Mouse (Mus musculus) heart, adult 2 months (tissue): ENCODE data around the gene Ctdspl. TPM values are rescaled to one million over a fixed set of nuclear protein-coding genes. Genes with fewer than 3 reads are reported as not detected.

ENCODE experiments used
- DNase-seq, 2 experiments: peaks; one replicate each; pipeline ENCODE4 v3.0.0; 2021
- H3K27ac ChIP-seq: fragments of 200-600 bp; 2 replicates; pipeline ENCODE4 v1.8.1; 2022
- H3K27me3 ChIP-seq: fragments of 200-500 bp; 2 replicates; pipeline ENCODE4 v1.6.1; 2012; ENCODE audit warnings: mild to moderate bottlenecking, low read length, inconsistent platforms, mixed read lengths; ENCODE audit not compliant: control insufficient read depth, insufficient read depth
- H3K36me3 ChIP-seq: fragments of 200-500 bp; 2 replicates; pipeline ENCODE4 v1.6.1; 2012; ENCODE audit warnings: low read length, inconsistent platforms; ENCODE audit not compliant: control insufficient read depth, insufficient read depth
- H3K4me1 ChIP-seq: fragments of 200-500 bp; 2 replicates; pipeline ENCODE4 v1.6.1; 2011; ENCODE audit warnings: low read length; ENCODE audit not compliant: control insufficient read depth, insufficient read depth
- H3K4me3 ChIP-seq: fragments of 200-600 bp; 2 replicates; pipeline ENCODE4 v1.8.1; 2022
- H3K79me2 ChIP-seq: fragments of 200-500 bp; replicated peaks from 2 replicates; pipeline ENCODE4 v1.6.1; 2012; ENCODE audit warnings: mild to moderate bottlenecking, inconsistent platforms, low read length, moderate library complexity, mixed read lengths; ENCODE audit not compliant: control insufficient read depth, insufficient read depth
- H3K9ac ChIP-seq: fragments of 200-500 bp; 2 replicates; pipeline ENCODE4 v1.6.1; 2012; ENCODE audit warnings: low read depth, mild to moderate bottlenecking, control low read depth, inconsistent platforms, low read length, mixed read lengths
- CTCF ChIP-seq: fragments of 200-600 bp; IDR thresholded peaks from 2 replicates; pipeline ENCODE4 v1.8.1; 2022; ENCODE audit warnings: antibody characterized with exemption, mild to moderate bottlenecking, moderate library complexity
- EP300 ChIP-seq: fragments of 200-500 bp; IDR thresholded peaks from 2 replicates; pipeline ENCODE4 v1.6.1; 2011; ENCODE audit warnings: low read depth, low read length, control low read depth; ENCODE audit not compliant: insufficient read depth
- POLR2A ChIP-seq: fragments of 200-500 bp; IDR thresholded peaks from 2 replicates; pipeline ENCODE4 v1.6.1; 2011; ENCODE audit warnings: mild to moderate bottlenecking, low read depth, low read length, control low read depth; ENCODE audit not compliant: insufficient read depth
- WGBS: fragments of 180-500 bp; shearing (Covaris S2); methylation state at CpG from one replicate; pipeline ENCODE4 v1.1.7; 2018; 5-methylcytosine and 5-hydroxymethylcytosine counted together
- intact Hi-C: fragments of 180-260 bp; cut with DNase I; formaldehyde crosslinking; loops from one replicate; pipeline ENCODE4 v1.15.1; 2025
- polyA plus RNA-seq: library from polyadenylated mRNA; depleted of rRNA; stranded (reverse); fragments of >200 nt; gene quantifications from 2 replicates; pipeline ENCODE4 v1.2.3, GENCODE M21; 2012
- total RNA-seq, 2 experiments: library from RNA; stranded (reverse); gene quantifications; 2 replicates each; pipeline ENCODE4 v1.2.3; 2021

The Ctdspl gene
- total and polyA plus RNA-seq, 3 experiments: 8.5 to 9.7 (median 9.0) TPM

- Histone ChIP-seq H3K27ac (peak overlapping the region; percentile 21; the same call in 1 of the 2 replicates), H3K4me1 (peaks cover 27% of the 10 kb centered on the region), H3K27me3 (no peaks in the 10 kb centered on the region), H3K9ac (no peak overlapping the region), H3K79me2 (no peaks in the 10 kb centered on the region), H3K36me3 (no peaks in the 10 kb centered on the region), H3K4me3 (no peak overlapping the region)
- intact Hi-C loops: no loop called here
- TF ChIP-seq EP300 (0 out of 2 replicates have a peak, but pooled peaks have one; percentile 9), CTCF (no peak), POLR2A (no peak)
- no peak for DNase-seq
- 60% methylated on average over 7 of the region's 7 CpGs for whole genome bisulfite sequencing
These were observed 50.3 kb downstream of the Ctdspl start for GRCm38 (mm10) chr9:118976561-118976960.

DNA sequence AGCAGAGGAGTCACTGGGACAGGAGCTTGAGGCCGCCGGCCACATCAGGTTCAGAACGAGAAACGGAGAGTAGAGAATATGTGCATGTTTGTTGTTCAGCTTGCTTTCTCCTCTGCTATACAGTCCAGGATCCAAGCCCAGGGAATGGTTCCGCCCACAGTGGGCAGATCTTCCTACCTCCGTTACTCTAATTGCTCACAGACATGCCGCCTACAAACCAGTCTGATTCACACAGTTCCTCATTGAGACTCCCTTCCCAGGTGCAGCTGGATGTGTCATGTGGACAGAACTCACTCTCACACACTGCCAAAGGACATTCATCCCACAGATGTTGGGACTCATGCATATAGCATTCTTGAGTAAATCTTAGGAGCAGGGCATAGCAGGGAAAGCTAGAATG lies 51.2 kb downstream of the Ctdspl start:
- TF ChIP-seq POLR2A: no peak
- no peak for TF ChIP-seq EP300
- no peak for TF ChIP-seq CTCF
- H3K36me3 ChIP-seq: no peaks in the 10 kb centered on the region
- H3K4me3 ChIP-seq: no peak overlapping the region
- intact Hi-C loops: no loop called here
- no peak overlapping the region for H3K27ac ChIP-seq
- peaks cover 30% of the 10 kb centered on the region for H3K4me1 ChIP-seq
- no peaks in the 10 kb centered on the region for H3K27me3 ChIP-seq
- no peak for DNase-seq
- no peaks in the 10 kb centered on the region for H3K79me2 ChIP-seq
- H3K9ac ChIP-seq: no peak overlapping the region
- 96% methylated on average over 7 of the region's 7 CpGs for WGBS

DNA sequence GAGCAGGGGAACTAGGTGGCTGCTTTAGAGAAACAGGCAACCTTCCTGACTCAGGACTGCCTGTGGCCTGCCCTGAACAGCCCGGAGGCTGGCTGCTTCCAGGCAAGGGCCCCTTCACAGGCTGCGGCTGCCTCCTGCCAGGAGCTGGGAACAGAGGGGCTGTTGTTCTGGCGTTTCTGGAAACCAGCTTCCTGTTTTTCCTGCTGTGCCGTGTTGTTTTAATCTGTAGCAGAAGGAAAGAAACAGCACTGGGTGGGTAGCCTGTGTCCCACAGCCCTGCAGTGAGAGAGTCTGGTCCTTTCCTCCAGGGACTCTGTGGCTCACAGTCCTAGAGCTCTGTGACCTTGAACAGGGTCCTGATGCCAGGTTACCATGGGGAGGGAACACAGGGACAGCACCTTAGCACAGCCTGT lies 54.2 kb downstream of the Ctdspl start:
- TF ChIP-seq POLR2A (no peak), EP300 (no peak), CTCF (no peak)
- peak overlapping the region; percentile 25 for H3K9ac ChIP-seq
- peak; percentile 63 to 68 for DNase-seq

DNA sequence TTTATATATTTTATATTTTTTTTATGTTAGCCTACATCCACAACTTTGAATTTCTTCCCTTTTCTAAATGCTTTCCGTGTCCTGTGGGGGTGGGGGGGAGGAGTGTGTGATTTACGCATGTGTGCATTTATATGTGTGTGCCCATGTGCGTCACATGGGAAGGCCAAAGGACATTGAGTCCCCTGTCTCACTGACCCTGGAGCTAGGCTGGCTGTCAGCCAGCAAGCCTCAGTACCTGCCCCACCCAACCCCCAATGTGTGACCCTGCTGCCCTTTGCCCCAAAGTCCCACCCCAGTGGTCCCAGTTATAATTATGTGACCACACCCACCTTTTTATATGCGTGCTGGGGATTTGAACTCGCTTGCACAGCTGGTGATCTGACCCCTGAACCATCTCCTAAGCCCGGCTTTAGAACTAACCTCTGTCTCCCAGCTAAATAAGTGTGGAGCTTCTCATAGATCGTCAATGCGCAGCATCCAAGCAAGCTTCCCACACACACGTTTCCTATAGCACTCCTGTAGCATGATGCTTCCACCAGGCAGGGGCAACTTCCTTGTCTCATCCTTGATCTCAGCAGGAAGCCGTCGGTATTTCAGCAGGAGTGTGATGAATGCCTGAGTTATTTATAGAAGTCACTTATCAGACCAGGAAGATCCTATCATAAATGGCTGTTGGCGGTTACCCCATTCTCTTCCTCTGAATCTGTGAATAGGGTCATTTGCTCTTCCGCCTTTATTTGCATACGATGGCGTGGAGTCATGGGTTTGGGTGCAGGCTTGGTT lies 58.6 kb downstream of the Ctdspl start:
- TF ChIP-seq POLR2A (no peak), CTCF (no peak), EP300 (0 out of 2 replicates have a peak, but pooled peaks have one; percentile 52)
- intact Hi-C loops: no loop called here
- Histone ChIP-seq H3K36me3 (no peaks in the 10 kb centered on the region), H3K27ac (no peak overlapping the region), H3K27me3 (no peaks in the 10 kb centered on the region), H3K4me1 (peaks cover 18% of the 10 kb centered on the region), H3K79me2 (no peaks in the 10 kb centered on the region), H3K4me3 (no peak overlapping the region), H3K9ac (no peak overlapping the region)
- WGBS: 55% methylated on average over 15 of the region's 15 CpGs
- DNase-seq: peak in 1 of 2 experiments; percentile 24

More for the DNA sequence above, 54.2 kb downstream of the Ctdspl start:
- no peaks in the 10 kb centered on the region for H3K27me3 ChIP-seq
- no peaks in the 10 kb centered on the region for H3K79me2 ChIP-seq
- H3K36me3 ChIP-seq: no peaks in the 10 kb centered on the region
- peaks cover 22% of the 10 kb centered on the region for H3K4me1 ChIP-seq
- WGBS: 16% methylated on average over 4 of the region's 4 CpGs
- intact Hi-C loops: no loop called here
- peak overlapping the region; percentile 76 for H3K27ac ChIP-seq
- no peak overlapping the region for H3K4me3 ChIP-seq

GRCm38 (mm10) chr9:118986286-118986685 lies 60.0 kb downstream of the Ctdspl start:
- TF ChIP-seq POLR2A (no peak), EP300 (no peak), CTCF (no peak)
- WGBS: 91% methylated on average over 11 of the region's 11 CpGs
- H3K4me1 ChIP-seq: peaks cover 10% of the 10 kb centered on the region
- H3K36me3 ChIP-seq: no peaks in the 10 kb centered on the region
- intact Hi-C loops: no loop called here
- DNase-seq: no peak
- H3K4me3 ChIP-seq: no peak overlapping the region
- no peak overlapping the region for H3K27ac ChIP-seq
- H3K79me2 ChIP-seq: no peaks in the 10 kb centered on the region
- H3K27me3 ChIP-seq: no peaks in the 10 kb centered on the region
- H3K9ac ChIP-seq: no peak overlapping the region
